Mouse (Mus musculus) MEL (cell line): ENCODE results near the gene Opcml. TPM values are rescaled to one million over a fixed set of nuclear protein-coding genes. Genes with fewer than 3 reads are reported as not detected.

Experiments used
- DNase-seq: peaks from one replicate; pipeline ENCODE4 v3.0.0; 2011; ENCODE audit warnings: low read depth, low spot score
- H3K27ac ChIP-seq: 2 replicates; pipeline ENCODE4 v1.5.1; 2012; ENCODE audit warnings: low read depth, mild to moderate bottlenecking, control low read depth, low read length, moderate library complexity; ENCODE audit not compliant: control insufficient read depth
- H3K27me3 ChIP-seq, 2 experiments: fragments of 150-350 bp in 1 of 2; sonication (generic) in 1 of 2; 2 replicates each; pipeline ENCODE4 v1.6.1; 2012; ENCODE audit warnings: low read length in 2 of 2, mild to moderate bottlenecking in 2 of 2, improper control_type of control experiment in 1 of 2, moderate library complexity in 1 of 2; ENCODE audit not compliant: insufficient read depth in 2 of 2, control insufficient read depth in 1 of 2
- H3K36me3 ChIP-seq, 2 experiments: 2 replicates each; pipeline ENCODE4 v1.6.1; 2012 to 2014; ENCODE audit warnings: low read length in 2 of 2, improper control_type of control experiment in 1 of 2, inconsistent platforms in 1 of 2, mild to moderate bottlenecking in 1 of 2; ENCODE audit not compliant: insufficient read depth in 2 of 2, control insufficient read depth in 1 of 2
- H3K4me1 ChIP-seq, 2 experiments: fragments of 150-350 bp in 1 of 2; sonication (generic) in 1 of 2; 2 replicates each; pipeline ENCODE4 v1.6.1; 2012; ENCODE audit warnings: low read length in 2 of 2, improper control_type of control experiment in 1 of 2, mild to moderate bottlenecking in 1 of 2; ENCODE audit not compliant: insufficient read depth in 2 of 2, control insufficient read depth in 1 of 2
- H3K4me3 ChIP-seq, 2 experiments: fragments of 150-350 bp in 1 of 2; sonication (generic) in 1 of 2; 2 replicates each; pipeline ENCODE4 v1.5.1; 2012; ENCODE audit warnings: low read depth in 2 of 2, low read length in 2 of 2, mild to moderate bottlenecking in 2 of 2, moderate library complexity in 2 of 2, control low read depth in 1 of 2, improper control_type of control experiment in 1 of 2; ENCODE audit not compliant: control insufficient read depth in 1 of 2, insufficient read depth in 1 of 2
- H3K79me2 ChIP-seq: 2 replicates; pipeline ENCODE4 v1.6.1; 2012; ENCODE audit warnings: mild to moderate bottlenecking, low read length, moderate library complexity; ENCODE audit not compliant: control insufficient read depth, poor library complexity, insufficient read depth
- H3K9ac ChIP-seq: 2 replicates; pipeline ENCODE4 v1.6.1; 2012; ENCODE audit warnings: low read depth, mild to moderate bottlenecking, control low read depth, low read length, moderate library complexity; ENCODE audit not compliant: control insufficient read depth, poor library complexity, severe bottlenecking
- H3K9me3 ChIP-seq: fragments of 150-350 bp; sonication (generic); replicated peaks from 2 replicates; pipeline ENCODE4 v1.6.1; 2012; ENCODE audit warnings: mild to moderate bottlenecking, low read length, improper control_type of control experiment, moderate library complexity; ENCODE audit not compliant: insufficient read depth
- CHD1 ChIP-seq: IDR thresholded peaks from 2 replicates; pipeline ENCODE4 v1.6.1; 2012; ENCODE audit warnings: low read depth, mild to moderate bottlenecking, inconsistent platforms, low read length, improper control_type of control experiment
- CHD2 ChIP-seq: IDR thresholded peaks from 2 replicates; pipeline ENCODE4 v1.6.1; 2011; ENCODE audit warnings: low read length, improper control_type of control experiment
- CTCF ChIP-seq, 3 experiments: IDR thresholded peaks in 2 of 3; conservative IDR thresholded peaks in 1 of 3; 2 replicates each; pipeline ENCODE4 v1.5.1; 2011 to 2012; ENCODE audit warnings: low read length in 3 of 3, low read depth in 2 of 3, mild to moderate bottlenecking in 2 of 3, improper control_type of control experiment in 1 of 3, inconsistent platforms in 1 of 3, mixed read lengths in 1 of 3, moderate library complexity in 1 of 3; ENCODE audit not compliant: control insufficient read depth in 1 of 3, insufficient read depth in 1 of 3, poor library complexity in 1 of 3, severe bottlenecking in 1 of 3
- E2F4 ChIP-seq: IDR thresholded peaks from 2 replicates; pipeline ENCODE4 v1.6.1; 2011; ENCODE audit warnings: low read depth, low read length, improper control_type of control experiment, borderline replicate concordance
- ELF1 ChIP-seq: IDR thresholded peaks from 2 replicates; pipeline ENCODE4 v1.6.1; 2014; ENCODE audit warnings: low read depth, mild to moderate bottlenecking, inconsistent platforms, low read length, improper control_type of control experiment, moderate library complexity
- HCFC1 ChIP-seq: IDR thresholded peaks from 2 replicates; pipeline ENCODE4 v1.6.1; 2012; ENCODE audit warnings: low read depth, mild to moderate bottlenecking, inconsistent platforms, low read length, improper control_type of control experiment, moderate library complexity
- JUND ChIP-seq: IDR thresholded peaks from 2 replicates; pipeline ENCODE4 v1.6.1; 2011; ENCODE audit warnings: low read depth, mild to moderate bottlenecking, improper control_type of control experiment, low read length
- MAX ChIP-seq: IDR thresholded peaks from 2 replicates; pipeline ENCODE4 v1.6.1; 2011; ENCODE audit warnings: low read length, improper control_type of control experiment
- MAZ ChIP-seq: IDR thresholded peaks from 2 replicates; pipeline ENCODE4 v1.6.1; 2012; ENCODE audit warnings: low read depth, mild to moderate bottlenecking, inconsistent platforms, low read length, improper control_type of control experiment
- MEF2A ChIP-seq: IDR thresholded peaks from 2 replicates; pipeline ENCODE4 v1.6.1; 2014; ENCODE audit warnings: low read depth, mild to moderate bottlenecking, inconsistent platforms, low read length, improper control_type of control experiment; ENCODE audit not compliant: poor library complexity, insufficient replicate concordance, severe bottlenecking; ENCODE audit errors: extremely low read depth
- NELFE ChIP-seq: IDR thresholded peaks from 2 replicates; pipeline ENCODE4 v1.6.1; 2011; ENCODE audit warnings: low read depth, low read length, improper control_type of control experiment
- NRF1 ChIP-seq: IDR thresholded peaks from 2 replicates; pipeline ENCODE4 v1.6.1; 2014; ENCODE audit warnings: low read depth, mild to moderate bottlenecking, inconsistent platforms, low read length, improper control_type of control experiment, moderate library complexity; ENCODE audit not compliant: poor library complexity, insufficient read depth, severe bottlenecking
- POLR2AphosphoS2 ChIP-seq: IDR thresholded peaks from 2 replicates; pipeline ENCODE4 v1.6.1; 2011; ENCODE audit warnings: low read length, improper control_type of control experiment
- POLR2AphosphoS5 ChIP-seq: IDR thresholded peaks from 2 replicates; pipeline ENCODE4 v1.6.1; 2012; ENCODE audit warnings: low read depth, borderline replicate concordance, mild to moderate bottlenecking, inconsistent platforms, low read length, moderate library complexity, mixed read lengths
- RAD21 ChIP-seq: IDR thresholded peaks from 2 replicates; pipeline ENCODE4 v1.6.1; 2011; ENCODE audit warnings: mild to moderate bottlenecking, low read depth, low read length, improper control_type of control experiment
- RCOR1 ChIP-seq: IDR thresholded peaks from 2 replicates; pipeline ENCODE4 v1.6.1; 2012; ENCODE audit warnings: low read depth, mild to moderate bottlenecking, inconsistent platforms, low read length, improper control_type of control experiment
- SIN3A ChIP-seq: IDR thresholded peaks from 2 replicates; pipeline ENCODE4 v1.6.1; 2012; ENCODE audit warnings: low read length, improper control_type of control experiment, inconsistent platforms
- TBP ChIP-seq: IDR thresholded peaks from 2 replicates; pipeline ENCODE4 v1.8.0; 2011; ENCODE audit warnings: low read depth, low read length, improper control_type of control experiment
- ZC3H11A ChIP-seq: IDR thresholded peaks from 2 replicates; pipeline ENCODE4 v1.6.1; 2012; ENCODE audit warnings: low read depth, mild to moderate bottlenecking, inconsistent platforms, low read length, improper control_type of control experiment
- ZKSCAN1 ChIP-seq: IDR thresholded peaks from 2 replicates; pipeline ENCODE4 v1.6.1; 2012; ENCODE audit warnings: low read depth, mild to moderate bottlenecking, inconsistent platforms, low read length, improper control_type of control experiment, moderate library complexity
- ZMIZ1 ChIP-seq: IDR thresholded peaks from 2 replicates; pipeline ENCODE4 v1.6.1; 2012; ENCODE audit warnings: low read depth, mild to moderate bottlenecking, inconsistent platforms, low read length, improper control_type of control experiment, moderate library complexity
- ZNF384 ChIP-seq: IDR thresholded peaks from 2 replicates; pipeline ENCODE4 v1.6.1; 2012; ENCODE audit warnings: low read depth, mild to moderate bottlenecking, inconsistent platforms, low read length, improper control_type of control experiment
- polyA plus RNA-seq, 2 experiments: library from polyadenylated mRNA; stranded (reverse) in 1 of 2; unstranded in 1 of 2; fragments of >175 nt in 1 of 2; fragments of >200 nt in 1 of 2; gene quantifications; 2 replicates each; pipeline versions ENCODE4 v1.2.1 to v1.2.4; 2012; ENCODE audit warnings: low replicate concordance in 2 of 2, low read depth in 1 of 2; ENCODE audit not compliant: insufficient read length in 2 of 2, insufficient read depth in 1 of 2, missing spikeins in 1 of 2
- total RNA-seq: library from RNA; depleted of rRNA; stranded (reverse); fragments of 300-350 nt; gene quantifications from 2 replicates; pipeline ENCODE4 v1.2.3, GENCODE M21; 2012

Opcml gene
- total and polyA plus RNA-seq, 3 experiments: not detected

GRCm38 (mm10) chr9:27791639-27791966 is 1.0 kb downstream of the Opcml start:
- TF ChIP-seq TBP (no peak), E2F4 (no peak), POLR2AphosphoS5 (no peak), CHD1 (no peak), JUND (no peak), CHD2 (no peak), RCOR1 (no peak), RAD21 (no peak), CTCF (IDR thresholded peaks at IDR 0.05 in 2 of 3, conservative IDR thresholded peaks at IDR 0.05 in 1 of 3; ENCODE audit: control insufficient read depth in 1 of 3, insufficient read depth in 1 of 3, low read depth in 2 of 3, low read length in 3 of 3, poor library complexity in 1 of 3, severe bottlenecking in 1 of 3) (no peak), NRF1 (no peak), SIN3A (no peak)
- no peaks in the 10 kb centered on the region for H3K36me3 ChIP-seq
- no peaks in the 10 kb centered on the region for H3K27me3 ChIP-seq
- H3K27ac ChIP-seq: no peak overlapping the region
- H3K79me2 ChIP-seq: no peaks in the 10 kb centered on the region
- no peak overlapping the region for H3K4me3 ChIP-seq
- no peaks in the 10 kb centered on the region for H3K9me3 ChIP-seq
- H3K4me1 ChIP-seq: no peaks in the 10 kb centered on the region
- DNase-seq: no peak
- no peak overlapping the region for H3K9ac ChIP-seq

- TF ChIP-seq ZC3H11A (no peak), JUND (no peak), POLR2AphosphoS2 (no peak), ZKSCAN1 (no peak), MAZ (no peak)
- no peaks in the 10 kb centered on the region for H3K27me3 ChIP-seq
- H3K36me3 ChIP-seq: no peaks in the 10 kb centered on the region
- no peak overlapping the region for H3K9ac ChIP-seq
- no peaks in the 10 kb centered on the region for H3K9me3 ChIP-seq
- no peaks in the 10 kb centered on the region for H3K79me2 ChIP-seq
- H3K4me1 ChIP-seq: no peaks in the 10 kb centered on the region
- no peak overlapping the region for H3K27ac ChIP-seq
- no peak overlapping the region for H3K4me3 ChIP-seq
- DNase-seq: no peak
These were observed 1.7 kb downstream of the Opcml start for GRCm38 (mm10) chr9:27792226-27792625.

- no peak for DNase-seq
- Histone ChIP-seq H3K9ac (no peak overlapping the region), H3K4me3 (no peak overlapping the region), H3K4me1 (no peaks in the 10 kb centered on the region), H3K36me3 (no peaks in the 10 kb centered on the region), H3K9me3 (no peaks in the 10 kb centered on the region), H3K27me3 (no peaks in the 10 kb centered on the region)
- no peak for TF ChIP-seq MAZ
- TF ChIP-seq RCOR1: no peak
- TF ChIP-seq MAX: no peak
- TF ChIP-seq HCFC1: no peak
- no peak for TF ChIP-seq E2F4
- no peak for TF ChIP-seq ZKSCAN1
- no peak for TF ChIP-seq ZMIZ1
- TF ChIP-seq NELFE: no peak
- no peak for TF ChIP-seq MEF2A
- TF ChIP-seq ELF1: no peak
- no peak for TF ChIP-seq ZC3H11A
- TF ChIP-seq ZNF384: no peak
- TF ChIP-seq, all 39 proteins: peak for 0
- no peak overlapping the region for H3K27ac ChIP-seq
- H3K79me2 ChIP-seq: no peaks in the 10 kb centered on the region
These were observed 2.4 kb downstream of the Opcml start for GRCm38 (mm10) chr9:27792994-27793393.
